Mouse (Mus musculus) myocyte (in vitro differentiated cells): Measurements from ENCODE around the gene Stk39.

Experiments
- CEBPB ChIP-seq: IDR thresholded peaks from 2 replicates; pipeline ENCODE4 v1.6.1; 2011; ENCODE audit warnings: mild to moderate bottlenecking, moderate library complexity; ENCODE audit not compliant: poor library complexity, insufficient read depth, severe bottlenecking
- E2F4 ChIP-seq: IDR thresholded peaks from one replicate; pipeline ENCODE4 v1.6.1; 2011; ENCODE audit warnings: mild to moderate bottlenecking, control low read depth, moderate library complexity; ENCODE audit not compliant: insufficient read depth
- MAX ChIP-seq: IDR thresholded peaks from one replicate; pipeline ENCODE4 v1.6.1; 2011; ENCODE audit warnings: low read depth, mild to moderate bottlenecking, control low read depth
- MYOG ChIP-seq, 3 experiments: IDR thresholded peaks; one replicate each; pipeline ENCODE4 v1.6.1; 2011; ENCODE audit warnings: control low read depth in 2 of 3, low read depth in 2 of 3, mild to moderate bottlenecking in 2 of 3; ENCODE audit not compliant: insufficient read length in 2 of 3, control insufficient read depth in 1 of 3, insufficient read depth in 1 of 3
- POLR2A ChIP-seq: IDR thresholded peaks from one replicate; pipeline ENCODE4 v1.6.1; 2011; ENCODE audit warnings: low read depth, mild to moderate bottlenecking, control low read depth, moderate library complexity; ENCODE audit not compliant: insufficient read length
- POLR2AphosphoS2 ChIP-seq: IDR thresholded peaks from one replicate; pipeline ENCODE4 v1.6.1; 2011; ENCODE audit warnings: low read depth, control low read depth; ENCODE audit not compliant: insufficient read length
- TCF12 ChIP-seq: IDR thresholded peaks from one replicate; pipeline ENCODE4 v1.6.1; 2011; ENCODE audit warnings: mild to moderate bottlenecking, control low read depth; ENCODE audit not compliant: poor library complexity, insufficient read depth, severe bottlenecking
- TCF3 ChIP-seq: IDR thresholded peaks from one replicate; pipeline ENCODE4 v1.6.1; 2011; ENCODE audit warnings: low read depth, control low read depth; ENCODE audit not compliant: insufficient read length
- USF1 ChIP-seq: IDR thresholded peaks from one replicate; pipeline ENCODE4 v1.6.1; 2011; ENCODE audit warnings: low read depth, mild to moderate bottlenecking, control low read depth, moderate library complexity

DNA sequence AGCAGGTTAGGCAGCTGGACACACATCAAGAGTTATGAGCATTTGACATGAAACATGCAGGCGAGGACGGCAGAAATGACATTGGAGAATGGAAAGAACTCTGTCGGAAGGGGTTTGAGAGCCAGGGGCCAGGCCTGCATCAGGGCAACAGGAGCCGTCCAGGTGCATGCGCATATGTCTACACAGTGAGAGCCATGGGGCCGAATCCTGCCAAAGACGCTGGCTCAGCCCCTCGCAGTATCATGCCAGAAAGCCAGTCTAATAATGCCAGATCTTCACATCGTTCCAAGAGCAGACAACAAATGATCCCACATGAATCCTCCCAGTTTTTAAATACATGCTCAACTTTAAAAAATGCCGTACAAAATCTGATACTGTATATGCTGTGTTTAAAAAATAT is 7.8 kb upstream of the Stk39 start:
- TF ChIP-seq TCF12 (no peak), POLR2A (no peak), USF1 (no peak), CEBPB (no peak), TCF3 (no peak), POLR2AphosphoS2 (no peak), E2F4 (no peak), MAX (no peak), MYOG (IDR thresholded peaks at IDR 0.05; ENCODE audit: control insufficient read depth in 1 of 3, insufficient read depth in 1 of 3, insufficient read length in 2 of 3, low read depth in 2 of 3) (no peak)
